Mouse (Mus musculus) MEL (cell line): ENCODE results near the gene Cd5.

Experiments used
- CTCF ChIP-seq, 3 experiments: IDR thresholded peaks in 2 of 3; conservative IDR thresholded peaks in 1 of 3; 2 replicates each; pipeline ENCODE4 v1.5.1; 2011 to 2012; ENCODE audit warnings: low read length in 3 of 3, low read depth in 2 of 3, mild to moderate bottlenecking in 2 of 3, improper control_type of control experiment in 1 of 3, inconsistent platforms in 1 of 3, mixed read lengths in 1 of 3, moderate library complexity in 1 of 3; ENCODE audit not compliant: control insufficient read depth in 1 of 3, insufficient read depth in 1 of 3, poor library complexity in 1 of 3, severe bottlenecking in 1 of 3
- E2F4 ChIP-seq: IDR thresholded peaks from 2 replicates; pipeline ENCODE4 v1.6.1; 2011; ENCODE audit warnings: low read depth, low read length, improper control_type of control experiment, borderline replicate concordance
- MYC ChIP-seq: IDR thresholded peaks from 2 replicates; pipeline ENCODE4 v1.6.1; 2011; ENCODE audit warnings: low read depth, mild to moderate bottlenecking, low read length, improper control_type of control experiment, moderate library complexity

DNA sequence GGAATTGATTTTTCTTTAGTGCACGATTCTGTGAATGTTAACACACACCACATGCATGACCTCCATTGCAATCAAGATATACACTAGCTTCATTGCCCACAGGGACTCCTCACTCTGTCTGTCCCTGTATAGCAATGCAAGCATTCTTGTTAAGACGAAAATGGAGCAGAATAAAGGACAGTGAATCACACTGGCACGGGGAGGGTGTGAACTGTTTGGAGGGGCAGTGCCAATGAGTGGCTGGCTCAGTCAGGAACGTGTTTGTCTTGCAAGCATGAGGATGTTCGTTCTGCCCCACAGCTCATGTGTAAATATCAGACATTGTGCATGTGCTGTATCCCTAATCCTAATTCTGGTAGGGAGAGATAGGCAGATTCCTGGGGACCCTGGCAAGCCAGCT lies 8.3 kb downstream of the Cd5 start:
- TF ChIP-seq CTCF (IDR thresholded peaks at IDR 0.05 in 2 of 3, conservative IDR thresholded peaks at IDR 0.05 in 1 of 3; ENCODE audit: control insufficient read depth in 1 of 3, insufficient read depth in 1 of 3, low read depth in 2 of 3, low read length in 3 of 3, poor library complexity in 1 of 3, severe bottlenecking in 1 of 3) (no peak), E2F4 (no peak), MYC (no peak)
